Mouse (Mus musculus): ENCODE results near the gene Lpin1.

- no peak for TF ChIP-seq CTCF (IDR thresholded peaks at IDR 0.05; ENCODE audit: low read depth, low read length)
- TF ChIP-seq POLR2AphosphoS5 (IDR thresholded peaks at IDR 0.05; ENCODE audit: insufficient replicate concordance, low read depth, low read length): no peak
- TF ChIP-seq GATA2 (IDR thresholded peaks at IDR 0.05; ENCODE audit: borderline replicate concordance, low read depth, low read length): no peak
Measured at GRCm38 (mm10) chr12:16605624-16606023, 5.1 kb downstream of the Lpin1 start.

Measured in G1E (cell line).